Mouse (Mus musculus) heart, postnatal 0 days (tissue): ENCODE measurements around the gene Gm21915. TPM values are rescaled to one million over a fixed set of nuclear protein-coding genes. Genes with fewer than 3 reads are reported as not detected.

Source experiments
- ATAC-seq: fragments of 200-750 bp; cut with Nextera tagmentation; 2 replicates; pipeline ENCODE4 v1.8.0; 2017; ENCODE audit warnings: low read depth, moderate number of reproducible peaks, moderate library complexity; ENCODE audit not compliant: insufficient read depth
- DNase-seq: peaks from one replicate; pipeline ENCODE4 v3.0.0-alpha.2; 2016; ENCODE audit warnings: low spot score
- H3K27ac ChIP-seq: fragments of 300-500 bp; sonication (generic); 2 replicates; pipeline ENCODE4 v1.5.1; 2014; ENCODE audit warnings: low read depth, mild to moderate bottlenecking
- H3K27me3 ChIP-seq: fragments of 300-500 bp; sonication (generic); 2 replicates; pipeline ENCODE4 v1.6.1; 2014; ENCODE audit warnings: low read length, mixed read lengths; ENCODE audit not compliant: control insufficient read depth, insufficient read depth
- H3K36me3 ChIP-seq: fragments of 300-500 bp; sonication (generic); replicated peaks from 2 replicates; pipeline ENCODE4 v1.6.1; 2014; ENCODE audit warnings: low read length, mixed read lengths; ENCODE audit not compliant: control insufficient read depth, insufficient read depth
- H3K4me1 ChIP-seq: fragments of 300-500 bp; sonication (generic); 2 replicates; pipeline ENCODE4 v1.6.1; 2014; ENCODE audit warnings: antibody characterized with exemption; ENCODE audit not compliant: control insufficient read depth, insufficient read depth
- H3K4me2 ChIP-seq: fragments of 300-500 bp; sonication (generic); 2 replicates; pipeline ENCODE4 v1.6.1; 2014; ENCODE audit warnings: low read depth, mild to moderate bottlenecking, low read length, moderate library complexity
- H3K4me3 ChIP-seq: fragments of 300-500 bp; sonication (generic); 2 replicates; pipeline ENCODE4 v1.5.1; 2014; ENCODE audit warnings: low read depth, low read length
- H3K9ac ChIP-seq: fragments of 300-500 bp; sonication (generic); replicated peaks from 2 replicates; pipeline ENCODE4 v1.6.1; 2014; ENCODE audit warnings: low read depth, low read length, mixed read lengths
- H3K9me3 ChIP-seq: fragments of 300-500 bp; sonication (generic); replicated peaks from 2 replicates; pipeline ENCODE4 v1.6.1; 2016; ENCODE audit warnings: low read length; ENCODE audit not compliant: control insufficient read depth
- CTCF ChIP-seq: IDR thresholded peaks from 2 replicates; pipeline ENCODE4 v1.5.1; 2016; ENCODE audit warnings: antibody characterized with exemption, control low read depth, low read depth
- EP300 ChIP-seq: IDR thresholded peaks from 2 replicates; pipeline ENCODE4 v1.6.1; 2016; ENCODE audit warnings: antibody characterized with exemption, low read depth
- WGBS: fragments of 180-500 bp; shearing (Covaris S2); extraction: QIAGEN DNeasy Blood & Tissue Kit; methylation state at CpG from one replicate; pipeline ENCODE4 v1.1.7; 2014; 5-methylcytosine and 5-hydroxymethylcytosine counted together
- polyA plus RNA-seq: library from polyadenylated mRNA; unstranded; fragments of >200 nt; fragmentation: Nextera tagmentation; extraction: Ambion mirVana; gene quantifications from 2 replicates; pipeline ENCODE4 v1.2.1, GENCODE M21; 2015
- total RNA-seq: library from RNA; depleted of rRNA; stranded (reverse); fragments of >200 nt; gene quantifications from 2 replicates; pipeline ENCODE4 v1.2.3, GENCODE M21; 2014; ENCODE audit warnings: low replicate concordance

Gm21915 gene
- total and polyA plus RNA-seq, 2 experiments from 2014 or later = not detected

DNA sequence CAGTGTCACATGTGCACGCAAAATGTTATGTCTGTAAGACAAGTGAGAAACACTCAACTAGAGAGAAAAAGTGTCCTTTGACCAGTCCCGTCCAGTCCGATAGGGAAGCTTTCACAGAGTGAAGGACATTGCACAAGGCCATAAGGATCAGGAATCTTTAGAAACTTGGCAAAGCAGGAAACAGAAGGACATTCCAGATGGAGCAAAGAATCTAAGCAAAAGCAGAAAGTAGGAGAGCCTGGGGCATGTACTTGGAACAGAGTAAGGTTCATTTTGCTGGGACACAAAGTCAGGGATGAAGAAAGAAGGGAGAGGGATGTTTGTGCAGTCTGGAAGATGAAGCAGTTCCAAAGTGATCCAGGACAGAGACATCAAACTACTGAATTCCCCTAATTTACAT lies 21.0 kb upstream of the Gm21915 start:
- DNase-seq (no peak), ATAC-seq (no peak)
- H3K27me3 ChIP-seq = no peaks in the 10 kb centered on the region
- TF ChIP-seq EP300 (no peak), CTCF (no peak)
- no peak overlapping the region for H3K27ac ChIP-seq
- H3K36me3 ChIP-seq = no peaks in the 10 kb centered on the region
- H3K4me3 ChIP-seq = no peak overlapping the region
- no peaks in the 10 kb centered on the region for H3K9me3 ChIP-seq
- H3K4me2 ChIP-seq = no peak overlapping the region
- no peaks in the 10 kb centered on the region for H3K4me1 ChIP-seq
- no peak overlapping the region for H3K9ac ChIP-seq
- WGBS = 86% methylated on average over 3 of the region's 3 CpGs

DNA sequence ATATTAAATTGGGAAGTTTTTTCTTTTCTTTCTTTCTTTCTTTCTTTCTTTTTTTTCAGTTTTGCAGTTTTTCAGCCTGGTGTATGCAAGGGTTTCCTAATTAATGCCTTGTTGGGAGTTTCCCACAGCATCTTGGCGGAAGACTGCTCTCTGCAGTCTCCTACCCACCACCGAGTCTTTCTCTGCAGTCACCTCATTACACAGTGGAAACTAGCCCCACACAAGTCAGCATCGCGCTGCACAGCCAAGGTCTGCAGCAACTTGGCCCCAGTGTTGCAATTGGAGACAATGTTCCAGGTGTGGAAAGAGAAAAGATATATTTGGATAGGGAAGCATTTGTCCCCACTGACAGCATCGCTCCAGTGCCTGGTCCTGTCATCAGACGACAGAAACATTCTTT lies 20.4 kb upstream of the Gm21915 start:
- Histone ChIP-seq H3K4me2 (no peak overlapping the region), H3K4me3 (no peak overlapping the region), H3K27me3 (no peaks in the 10 kb centered on the region), H3K27ac (no peak overlapping the region), H3K9me3 (no peaks in the 10 kb centered on the region), H3K9ac (no peak overlapping the region), H3K4me1 (no peaks in the 10 kb centered on the region), H3K36me3 (no peaks in the 10 kb centered on the region)
- ATAC-seq (no peak), DNase-seq (no peak)
- TF ChIP-seq CTCF (no peak), EP300 (no peak)
- WGBS = 63% methylated on average over 6 of the region's 6 CpGs

DNA sequence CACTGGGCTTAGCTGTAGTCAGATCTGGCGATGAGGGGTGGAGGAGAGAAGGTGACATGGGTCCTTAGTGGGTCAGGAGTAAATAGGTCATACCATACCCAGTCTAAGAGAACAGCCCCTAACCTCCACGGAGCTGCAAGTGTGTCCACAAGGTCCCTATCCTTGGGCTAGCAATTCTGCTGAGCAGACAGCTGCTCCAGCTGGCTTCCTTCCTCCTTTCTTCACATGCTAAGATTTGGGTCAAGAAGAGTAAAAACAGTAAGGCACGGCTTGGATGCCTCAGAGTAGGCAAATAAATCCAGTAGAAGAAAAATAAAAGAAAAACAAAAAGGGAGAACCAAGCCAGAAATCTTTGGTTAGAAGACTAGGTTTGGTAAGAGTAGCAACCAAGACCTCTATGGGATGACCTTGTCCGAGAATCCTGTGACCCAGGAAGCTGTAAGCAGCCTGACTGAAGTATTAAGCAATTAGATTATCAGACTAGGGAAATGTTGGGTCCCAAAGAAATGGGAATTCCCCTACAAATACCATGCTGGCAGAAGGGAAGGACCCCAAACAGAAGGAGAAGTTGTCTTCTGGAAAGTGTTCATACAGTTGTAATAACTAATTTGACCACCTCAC lies 19.1 kb upstream of the Gm21915 start:
- no peak for DNase-seq

DNA sequence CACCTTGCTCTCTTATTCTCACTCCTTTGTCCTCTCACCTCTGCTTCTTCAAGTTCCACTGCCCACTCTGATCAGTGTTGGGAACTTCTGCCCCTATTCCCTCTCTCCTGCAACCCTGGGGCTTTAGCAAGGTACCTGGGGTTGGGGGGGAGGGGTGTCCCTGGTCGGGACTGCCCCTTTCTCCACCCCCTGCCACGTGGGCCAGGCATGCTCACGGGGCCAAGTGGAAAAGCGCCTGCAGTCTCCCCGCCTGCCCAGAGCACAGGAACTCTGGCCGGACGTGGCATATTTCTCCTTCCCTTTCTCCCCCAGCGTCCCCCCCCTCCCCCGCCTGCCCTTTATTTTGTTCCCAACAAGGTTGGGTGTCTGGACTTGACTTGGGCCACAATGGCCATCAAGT lies 17.7 kb upstream of the Gm21915 start:
- Histone ChIP-seq H3K4me3 (no peak overlapping the region), H3K27me3 (no peaks in the 10 kb centered on the region), H3K4me2 (no peak overlapping the region), H3K36me3 (no peaks in the 10 kb centered on the region), H3K9ac (no peak overlapping the region), H3K9me3 (no peaks in the 10 kb centered on the region), H3K4me1 (no peaks in the 10 kb centered on the region), H3K27ac (no peak overlapping the region)
- TF ChIP-seq EP300 (no peak), CTCF (no peak)
- 28% methylated on average over 9 of the region's 9 CpGs for WGBS
- no peak for DNase-seq
- ATAC-seq = no peak

More for the DNA sequence above, 19.1 kb upstream of the Gm21915 start:
- 66% methylated on average over 4 of the region's 4 CpGs for WGBS
- H3K9me3 ChIP-seq = no peaks in the 10 kb centered on the region
- H3K36me3 ChIP-seq = no peaks in the 10 kb centered on the region
- H3K4me1 ChIP-seq = no peaks in the 10 kb centered on the region
- H3K4me2 ChIP-seq = no peak overlapping the region
- ATAC-seq = no peak
- H3K4me3 ChIP-seq = no peak overlapping the region
- no peaks in the 10 kb centered on the region for H3K27me3 ChIP-seq
- TF ChIP-seq EP300 (no peak), CTCF (no peak)
- H3K9ac ChIP-seq = no peak overlapping the region
- H3K27ac ChIP-seq = no peak overlapping the region

DNA sequence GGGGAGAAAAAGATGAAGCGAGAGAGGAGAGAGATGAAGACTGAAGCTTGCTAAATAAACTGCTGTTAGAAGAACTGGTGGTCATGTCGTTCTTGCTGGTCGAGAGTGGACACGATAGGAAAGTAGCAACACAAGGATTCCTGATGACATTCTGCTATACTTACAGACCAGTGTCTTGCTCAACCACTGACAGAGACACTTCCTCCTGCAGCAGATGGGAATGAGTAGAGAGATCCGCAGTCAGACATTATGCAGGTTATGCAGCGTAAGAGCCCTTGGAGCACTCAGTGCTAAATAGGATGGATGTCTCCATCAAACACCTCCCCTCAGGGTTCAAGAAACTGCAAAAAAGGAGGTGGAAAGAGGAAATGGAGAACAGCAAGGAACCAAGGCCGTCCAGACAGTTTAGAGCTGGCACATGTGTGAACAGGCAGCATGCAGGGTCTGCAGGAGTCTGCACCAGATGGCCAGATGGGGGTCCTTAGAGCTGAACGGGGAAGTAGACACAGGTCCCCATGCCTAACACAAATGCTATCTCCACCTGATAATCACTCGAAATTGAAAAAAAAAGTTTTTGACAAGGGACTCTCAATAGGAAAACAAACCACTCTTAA lies 4.1 kb upstream of the Gm21915 start:
- Histone ChIP-seq H3K36me3 (no peaks in the 10 kb centered on the region), H3K9ac (no peak overlapping the region), H3K4me1 (no peaks in the 10 kb centered on the region), H3K4me3 (no peak overlapping the region), H3K9me3 (no peaks in the 10 kb centered on the region; the same call in 1 of the 2 replicates), H3K4me2 (no peak overlapping the region), H3K27me3 (no peaks in the 10 kb centered on the region), H3K27ac (no peak overlapping the region)
- 70% methylated on average over 9 of the region's 9 CpGs for WGBS
- ATAC-seq (no peak), DNase-seq (no peak)
- TF ChIP-seq CTCF (no peak), EP300 (no peak)
